Mouse (Mus musculus) intestine, embryonic 16.5 days (tissue): ENCODE data around the gene Cpne4. TPM values are rescaled to one million over a fixed set of nuclear protein-coding genes. Genes with fewer than 3 reads are reported as not detected.

ENCODE experiments used
- ATAC-seq: fragments of 200-750 bp; cut with Nextera tagmentation; 2 replicates; pipeline ENCODE4 v1.8.0; 2017; ENCODE audit warnings: moderate TSS enrichment, moderate library complexity
- H3K27ac ChIP-seq: fragments of 300-500 bp; sonication (generic); 2 replicates; pipeline ENCODE4 v1.5.1; 2014; ENCODE audit warnings: mild to moderate bottlenecking, low read length
- H3K27me3 ChIP-seq: fragments of 300-500 bp; sonication (generic); replicated peaks from 2 replicates; pipeline ENCODE4 v1.6.1; 2014; ENCODE audit warnings: low read length, control low read depth, mixed read lengths; ENCODE audit not compliant: control insufficient read depth, insufficient read depth
- H3K36me3 ChIP-seq: fragments of 300-500 bp; sonication (generic); 2 replicates; pipeline ENCODE4 v1.6.1; 2014; ENCODE audit warnings: low read length, control low read depth; ENCODE audit not compliant: control insufficient read depth, insufficient read depth
- H3K4me1 ChIP-seq: fragments of 300-500 bp; sonication (generic); 2 replicates; pipeline ENCODE4 v1.6.1; 2014; ENCODE audit warnings: low read length, control low read depth, mixed read lengths; ENCODE audit not compliant: control insufficient read depth, insufficient read depth
- H3K4me2 ChIP-seq: fragments of 300-500 bp; sonication (generic); 2 replicates; pipeline ENCODE4 v1.6.1; 2014; ENCODE audit warnings: low read depth, low read length, control low read depth
- H3K4me3 ChIP-seq: fragments of 300-500 bp; sonication (generic); 2 replicates; pipeline ENCODE4 v1.5.1; 2014; ENCODE audit warnings: mild to moderate bottlenecking, low read length
- H3K9ac ChIP-seq: fragments of 300-500 bp; sonication (generic); 2 replicates; pipeline ENCODE4 v1.6.1; 2014; ENCODE audit warnings: low read depth, low read length
- H3K9me3 ChIP-seq: fragments of 300-500 bp; sonication (generic); 2 replicates; pipeline ENCODE4 v1.6.1; 2016; ENCODE audit warnings: low read length, control low read depth; ENCODE audit not compliant: control insufficient read depth
- WGBS: fragments of 180-500 bp; shearing (Covaris S2); extraction: QIAGEN DNeasy Blood & Tissue Kit; methylation state at CpG from one replicate; pipeline ENCODE4 v1.1.7; 2014; 5-methylcytosine and 5-hydroxymethylcytosine counted together
- polyA plus RNA-seq: library from polyadenylated mRNA; unstranded; fragments of >200 nt; fragmentation: Nextera tagmentation; extraction: Ambion mirVana; gene quantifications from 2 replicates; pipeline ENCODE4 v1.2.1, GENCODE M21; 2015

Cpne4 gene
- 1.1 and 1.2 TPM in 2 replicates for polyA plus RNA-seq

DNA sequence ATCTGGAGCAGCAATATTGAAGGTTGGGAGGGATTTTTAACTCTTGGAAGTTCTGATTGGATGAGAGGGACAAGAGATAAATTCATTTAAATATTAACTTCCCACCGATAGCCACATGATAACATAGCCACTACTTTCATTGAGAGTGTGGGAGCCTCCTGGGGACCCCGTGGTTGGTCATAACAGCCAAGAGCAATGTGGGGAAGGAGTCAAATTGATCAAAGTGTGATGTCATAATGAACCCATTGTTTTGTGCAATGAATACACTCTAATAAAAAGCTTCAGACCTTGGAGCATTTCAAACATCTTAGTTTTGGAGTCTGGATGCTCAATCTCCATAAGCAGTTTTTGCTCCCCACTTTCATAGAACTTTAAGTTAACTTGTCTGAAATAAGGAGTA is at the start of gene Cpne4:
Gene Cpne4, plus strand, starts transcription at position 301 of the 400 bp plus-strand sequence.
- Histone ChIP-seq H3K9me3 (no peaks in the 10 kb centered on the region), H3K27ac (no peak within 1 kb of the TSS), H3K9ac (no peak within 1 kb of the TSS), H3K4me1 (no peaks in the 10 kb centered on the region), H3K36me3 (no peaks in the 10 kb centered on the region), H3K4me3 (no peak within 1 kb of the TSS), H3K4me2 (no peak within 1 kb of the TSS), H3K27me3 (no peaks in the 10 kb centered on the region)
- WGBS, result 63% methylated on average over 2 of the region's 2 CpGs
- ATAC-seq, result no peak

DNA sequence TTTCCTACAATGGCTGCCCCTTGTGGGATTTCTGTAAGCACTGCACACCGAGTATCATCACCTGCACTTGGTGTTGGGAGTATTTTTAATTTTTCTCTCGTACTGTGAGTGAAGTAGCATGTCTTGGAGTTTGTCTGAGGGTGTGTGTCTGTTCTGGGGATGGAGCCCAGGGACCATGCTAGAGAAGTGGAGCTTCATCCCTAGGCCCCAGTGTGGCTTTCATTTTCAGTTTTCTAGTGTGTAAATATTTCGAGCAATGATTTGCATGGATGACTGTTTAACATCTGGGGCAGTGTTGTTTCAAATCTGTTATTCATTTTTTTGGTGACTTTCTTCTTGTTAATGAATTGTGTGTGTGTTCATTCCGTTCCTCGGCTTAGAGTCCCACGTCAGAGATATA is 31.9 kb upstream of the Cpne4 start:
- Histone ChIP-seq H3K27me3 (no peaks in the 10 kb centered on the region), H3K27ac (no peak overlapping the region), H3K9ac (no peak overlapping the region), H3K36me3 (no peaks in the 10 kb centered on the region), H3K4me1 (no peaks in the 10 kb centered on the region), H3K9me3 (no peaks in the 10 kb centered on the region), H3K4me3 (no peak overlapping the region), H3K4me2 (no peak overlapping the region)
- 86% methylated on average over 6 of the region's 6 CpGs for WGBS
- no peak for ATAC-seq

DNA sequence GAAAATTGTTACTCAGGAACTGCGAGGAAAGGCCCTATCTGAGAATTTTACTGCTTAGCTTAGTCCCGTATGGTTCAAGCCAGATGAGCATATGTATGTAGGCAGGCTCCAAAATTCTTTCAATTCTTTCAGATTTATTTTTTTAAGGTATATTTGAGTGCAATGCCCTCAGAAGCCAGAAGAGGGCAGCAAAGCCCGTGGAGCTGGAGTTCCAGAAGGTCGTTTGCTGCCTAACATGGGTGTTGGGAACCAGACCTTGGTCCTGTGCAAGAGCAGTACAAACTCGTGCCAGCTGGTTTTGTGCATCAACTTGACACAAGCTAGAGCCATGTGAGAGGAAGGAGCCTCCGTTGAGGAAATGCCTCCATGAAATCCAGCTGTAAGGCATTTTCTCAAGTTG is 11.6 kb upstream of the Cpne4 start:
- Histone ChIP-seq H3K36me3 (no peaks in the 10 kb centered on the region), H3K4me1 (no peaks in the 10 kb centered on the region), H3K27ac (no peak overlapping the region), H3K9me3 (no peaks in the 10 kb centered on the region), H3K4me2 (no peak overlapping the region), H3K9ac (no peak overlapping the region), H3K27me3 (no peaks in the 10 kb centered on the region), H3K4me3 (no peak overlapping the region)
- no peak for ATAC-seq
- 57% methylated on average over 6 of the region's 6 CpGs for WGBS

DNA sequence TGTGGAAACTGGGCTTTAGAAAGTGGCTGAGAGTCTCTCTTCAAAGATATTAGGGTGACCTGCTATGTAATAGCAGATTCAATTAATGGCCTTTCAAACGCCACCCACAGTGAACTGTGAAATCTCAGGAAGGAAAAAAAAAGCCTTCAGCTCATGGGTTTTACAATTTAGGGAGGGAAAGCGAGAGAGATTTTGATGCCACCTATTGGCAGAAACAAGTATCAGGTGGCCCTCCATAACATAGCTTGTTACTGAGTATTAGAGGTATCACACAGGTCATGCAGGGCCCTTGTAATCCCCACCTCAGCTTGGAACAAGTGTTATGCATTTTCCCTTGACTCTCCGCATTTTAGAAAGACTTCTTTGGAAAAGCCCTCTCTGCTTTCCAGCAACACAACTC is 18.7 kb downstream of the Cpne4 start:
- Histone ChIP-seq H3K36me3 (no peaks in the 10 kb centered on the region), H3K27ac (no peak overlapping the region), H3K9ac (no peak overlapping the region), H3K4me2 (no peak overlapping the region), H3K9me3 (no peaks in the 10 kb centered on the region), H3K4me1 (no peaks in the 10 kb centered on the region), H3K4me3 (no peak overlapping the region), H3K27me3 (peaks cover 7% of the 10 kb centered on the region)
- no peak for ATAC-seq
- 46% methylated on average over 3 of the region's 3 CpGs for WGBS

DNA sequence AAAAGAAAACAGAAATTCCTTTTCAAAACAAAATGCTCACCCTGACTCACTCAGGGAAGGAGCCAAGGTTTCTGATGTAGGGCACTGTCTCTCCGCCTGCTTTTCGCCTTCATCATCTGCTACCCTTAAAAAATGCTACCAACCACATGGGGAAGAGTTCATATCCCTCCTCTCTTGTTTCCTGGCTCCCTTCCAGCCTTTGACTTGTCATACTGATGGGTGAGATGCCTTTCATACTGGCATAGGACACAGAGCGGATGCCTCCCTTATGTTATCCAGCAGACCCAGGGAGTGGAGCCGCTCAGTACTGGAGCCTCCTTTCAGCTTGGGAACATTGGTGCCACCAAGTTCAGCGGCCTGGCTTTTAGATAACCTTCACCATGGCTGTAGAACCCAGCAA is 19.4 kb downstream of the Cpne4 start:
- no peak for ATAC-seq
- Histone ChIP-seq H3K36me3 (no peaks in the 10 kb centered on the region), H3K9me3 (no peaks in the 10 kb centered on the region), H3K4me1 (no peaks in the 10 kb centered on the region), H3K27me3 (peaks cover 10% of the 10 kb centered on the region), H3K9ac (no peak overlapping the region), H3K27ac (no peak overlapping the region), H3K4me2 (no peak overlapping the region), H3K4me3 (no peak overlapping the region)
- 88% methylated on average over 5 of the region's 5 CpGs for WGBS

DNA sequence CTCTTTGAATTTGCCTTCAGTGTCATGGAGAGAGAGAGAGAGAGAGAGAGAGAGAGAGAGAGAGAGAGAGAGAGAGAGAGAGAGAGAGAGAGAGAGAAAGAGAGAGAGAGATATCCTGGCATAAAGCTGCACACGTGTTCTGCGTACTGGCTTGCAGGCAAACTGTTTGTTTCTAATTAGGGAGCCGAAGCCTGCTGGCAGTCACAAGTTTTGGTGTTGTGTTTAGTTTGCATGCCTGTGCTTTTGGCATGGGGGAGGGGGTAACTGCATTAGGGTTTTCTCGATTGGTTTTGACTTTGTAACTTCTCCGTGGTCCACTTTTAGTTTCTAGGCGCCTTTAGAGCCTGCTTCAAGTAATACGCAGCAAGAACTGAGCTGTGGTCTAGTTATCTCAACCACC is 20.0 kb downstream of the Cpne4 start:
- H3K9ac ChIP-seq, result no peak overlapping the region
- 72% methylated on average over 7 of the region's 7 CpGs for WGBS
- ATAC-seq, result no peak

DNA sequence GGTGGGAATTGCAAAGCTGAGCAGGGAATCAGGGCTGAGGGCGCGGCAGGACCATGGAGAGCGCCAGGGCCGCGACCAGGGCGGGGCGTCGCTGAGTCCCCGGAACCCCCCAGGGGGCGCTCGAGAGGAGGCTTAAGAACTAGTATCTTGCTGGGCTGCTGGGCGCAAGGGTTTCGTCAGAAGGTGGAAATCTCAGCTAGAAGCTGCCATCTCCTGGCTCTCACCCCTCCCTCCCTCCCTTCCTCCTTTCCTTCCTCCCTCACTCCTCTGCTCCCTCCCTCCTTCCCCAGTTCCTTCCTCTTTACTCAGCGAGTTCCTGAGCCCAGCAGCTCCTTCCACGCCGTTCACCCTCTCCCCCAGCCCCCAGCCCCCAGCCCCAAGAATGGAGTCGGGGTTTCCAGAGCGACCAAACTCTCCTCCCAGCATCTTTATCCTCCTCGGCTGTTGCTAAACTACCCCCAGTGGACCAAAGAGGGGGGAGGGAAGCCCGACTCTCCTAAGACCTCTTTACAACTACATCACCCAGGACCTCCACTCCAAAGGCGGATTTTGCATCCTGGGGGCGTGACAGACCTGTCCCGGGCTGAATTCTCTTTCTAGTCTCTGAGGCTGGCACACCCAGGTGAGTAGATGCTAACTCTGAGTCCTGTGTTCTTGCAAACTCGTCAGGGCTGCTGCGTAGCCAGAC is 22.5 kb downstream of the Cpne4 start:
- Histone ChIP-seq H3K4me3 (no peak overlapping the region), H3K36me3 (no peaks in the 10 kb centered on the region), H3K27me3 (peaks cover 12% of the 10 kb centered on the region), H3K27ac (no peak overlapping the region), H3K9me3 (no peaks in the 10 kb centered on the region), H3K9ac (no peak overlapping the region), H3K4me1 (no peaks in the 10 kb centered on the region), H3K4me2 (no peak overlapping the region)
- WGBS, result under 1% methylated on average over 25 of the region's 25 CpGs
- ATAC-seq, result peak; percentile 68; the same call in 1 of the 2 replicates

More for the DNA sequence above, 20.0 kb downstream of the Cpne4 start:
- H3K4me3 ChIP-seq, result no peak overlapping the region
- H3K4me2 ChIP-seq, result no peak overlapping the region
- H3K27me3 ChIP-seq, result peaks cover 12% of the 10 kb centered on the region
- no peaks in the 10 kb centered on the region for H3K4me1 ChIP-seq
- no peaks in the 10 kb centered on the region for H3K36me3 ChIP-seq
- H3K9me3 ChIP-seq, result no peaks in the 10 kb centered on the region
- no peak overlapping the region for H3K27ac ChIP-seq

DNA sequence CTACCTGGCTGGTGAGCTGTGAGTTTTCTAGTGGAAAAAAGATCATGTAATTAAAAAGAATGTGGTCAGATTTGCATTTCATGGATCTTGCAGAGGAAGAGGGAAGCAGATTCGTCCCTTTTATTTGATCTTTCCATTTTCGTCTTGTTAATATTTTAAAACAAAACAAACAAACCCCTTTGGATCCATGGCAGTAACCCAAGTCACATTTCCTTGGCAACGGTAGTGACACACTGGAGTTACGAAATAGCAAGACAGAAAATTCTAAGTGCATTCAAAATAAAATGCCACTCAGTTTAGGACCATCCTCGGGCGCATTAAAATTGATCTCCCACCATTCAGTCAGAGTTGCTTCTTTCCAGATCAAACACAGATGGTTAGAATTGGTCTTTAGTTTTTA is 25.8 kb downstream of the Cpne4 start:
- Histone ChIP-seq H3K4me1 (no peaks in the 10 kb centered on the region), H3K36me3 (no peaks in the 10 kb centered on the region), H3K27me3 (peaks cover 12% of the 10 kb centered on the region), H3K9ac (no peak overlapping the region), H3K9me3 (no peaks in the 10 kb centered on the region), H3K4me2 (no peak overlapping the region), H3K4me3 (no peak overlapping the region), H3K27ac (no peak overlapping the region)
- ATAC-seq, result no peak
- 60% methylated on average over 6 of the region's 6 CpGs for WGBS

DNA sequence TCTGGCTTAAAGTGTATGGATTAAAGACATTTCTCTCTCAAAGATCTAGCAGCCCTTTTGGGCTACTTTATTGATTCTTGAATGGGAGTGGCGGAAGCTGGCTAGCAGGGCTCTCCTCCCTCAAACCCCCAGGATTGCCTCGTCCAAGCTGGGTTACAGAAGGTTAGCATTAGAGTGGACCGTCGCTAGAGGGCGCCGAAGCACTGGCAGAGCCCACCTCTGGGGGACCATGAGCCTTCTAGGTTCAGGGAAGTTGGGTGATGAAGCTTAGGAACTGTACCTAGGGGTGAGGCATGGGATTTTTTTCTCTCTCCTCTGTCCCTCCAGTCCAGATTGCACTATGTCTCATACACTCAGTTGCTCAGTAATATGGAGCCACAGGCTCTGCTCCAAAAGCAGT is 27.4 kb downstream of the Cpne4 start:
- Histone ChIP-seq H3K36me3 (no peaks in the 10 kb centered on the region), H3K4me1 (no peaks in the 10 kb centered on the region), H3K4me3 (no peak overlapping the region), H3K9ac (no peak overlapping the region), H3K9me3 (no peaks in the 10 kb centered on the region), H3K4me2 (no peak overlapping the region), H3K27ac (no peak overlapping the region), H3K27me3 (peaks cover 12% of the 10 kb centered on the region)
- 2% methylated on average over 6 of the region's 6 CpGs for WGBS
- no peak for ATAC-seq
